Mouse (Mus musculus): ENCODE results near the gene Phactr1.

- TF ChIP-seq CTCF (IDR thresholded peaks at IDR 0.05; ENCODE audit: control insufficient read depth, insufficient read depth, low read length), result no peak
- no peak for TF ChIP-seq POLR2A (IDR thresholded peaks at IDR 0.05; ENCODE audit: borderline replicate concordance, control insufficient read depth, low read depth, low read length)
These were observed 507.3 kb downstream of the Phactr1 start for GRCm38 (mm10) chr13:43187736-43188135.

Measured in bone marrow, adult 2 months (tissue).